In genomic region chr11:77371696-77372095, GRCm38 (mm10) we compare ENCODE assay signal across 11 mouse cellular contexts.
DNase-seq lines count a peak whose midpoint lies in the region; ATAC-seq and TF ChIP-seq lines count a peak whose summit lies in the region.
"Had no signal": no experiment of that assay in that cellular context is flagged by ENCODE, and none has a peak within 500 bp of the region (broad histone marks: within the 10 kb centered on the region; RNA-seq: fewer than 3 reads in every experiment).

No protein-coding gene starts in this region.

- H3K36me3 ChIP-seq in heart, embryonic 10.5 days, result no peaks in the 10 kb centered on the region
- no peaks in the 10 kb centered on the region for H3K36me3 ChIP-seq in lung, embryonic 16.5 days (ENCODE audit: control insufficient read depth, insufficient read depth, low read length)
- H3K36me3 ChIP-seq in embryonic facial prominence, embryonic 13.5 days, result no peaks in the 10 kb centered on the region
- no peaks in the 10 kb centered on the region for H3K36me3 ChIP-seq in liver, postnatal 0 days (replicated peaks; ENCODE audit: insufficient read depth, low read length)
- H3K36me3 ChIP-seq: hindbrain, embryonic 13.5 days; midbrain, embryonic 10.5 days had no signal

- H3K4me2 ChIP-seq in lung, embryonic 16.5 days (ENCODE audit: low read depth, low read length), result no peak overlapping the region
- no peak overlapping the region for H3K4me2 ChIP-seq in embryonic facial prominence, embryonic 13.5 days
- H3K4me2 ChIP-seq in liver, postnatal 0 days (ENCODE audit: low read depth, low read length), result no peak overlapping the region
- H3K4me2 ChIP-seq: hindbrain, embryonic 13.5 days had no signal

- DNase-seq in heart, embryonic 10.5 days (ENCODE audit: low spot score), result no peak
- no peak for DNase-seq in heart, postnatal 10 days
- DNase-seq in lung, postnatal 14 days, result no peak
- no peak for DNase-seq in liver, postnatal 0 days
- DNase-seq in kidney, adult 8-10 months, result no peak
- DNase-seq in frontal cortex, postnatal 14 days (ENCODE audit: low spot score in 2 of 2), result no peak
- DNase-seq: kidney, adult 18-20 months had no signal

- TF ChIP-seq CTCF in liver, postnatal 0 days (IDR thresholded peaks at IDR 0.05; ENCODE audit: low read depth), result no peak

- peaks cover 52% of the 10 kb centered on the region for H3K4me1 ChIP-seq in heart, embryonic 10.5 days
- H3K4me1 ChIP-seq in lung, embryonic 16.5 days (replicated peaks; ENCODE audit: control insufficient read depth, insufficient read depth, low read length), result peaks cover 26% of the 10 kb centered on the region
- peaks cover 17% of the 10 kb centered on the region for H3K4me1 ChIP-seq in embryonic facial prominence, embryonic 13.5 days
- H3K4me1 ChIP-seq in liver, postnatal 0 days (ENCODE audit: insufficient read depth), result peaks cover 4% of the 10 kb centered on the region
- H3K4me1 ChIP-seq: midbrain, embryonic 10.5 days had no signal

- peak overlapping the region; percentile 63; the same call in 1 of the 2 replicates for H3K27ac ChIP-seq in heart, embryonic 10.5 days
- peak overlapping the region; percentile 70 for H3K27ac ChIP-seq in lung, embryonic 16.5 days (ENCODE audit: low read length)
- H3K27ac ChIP-seq in embryonic facial prominence, embryonic 13.5 days, result peak overlapping the region; percentile 80
- peak overlapping the region; percentile 36 for H3K27ac ChIP-seq in liver, postnatal 0 days (ENCODE audit: low read depth)
- H3K27ac ChIP-seq: hindbrain, embryonic 13.5 days; midbrain, embryonic 10.5 days had no signal

- intact Hi-C loops in heart, postnatal 10 days (cut with DNase I), result no loop called here

- H3K27me3 ChIP-seq in heart, embryonic 10.5 days (ENCODE audit: insufficient read depth, poor library complexity, severe bottlenecking), result no peaks in the 10 kb centered on the region
- no peaks in the 10 kb centered on the region for H3K27me3 ChIP-seq in lung, embryonic 16.5 days (ENCODE audit: control insufficient read depth, insufficient read depth, low read depth, low read length)
- H3K27me3 ChIP-seq in embryonic facial prominence, embryonic 13.5 days, result no peaks in the 10 kb centered on the region
- H3K27me3 ChIP-seq in liver, postnatal 0 days (ENCODE audit: insufficient read depth, low read length), result no peaks in the 10 kb centered on the region
- H3K27me3 ChIP-seq: hindbrain, embryonic 13.5 days had no signal

- H3K9me3 ChIP-seq in heart, embryonic 10.5 days, result no peaks in the 10 kb centered on the region
- H3K9me3 ChIP-seq in lung, embryonic 16.5 days (ENCODE audit: control insufficient read depth, low read length), result no peaks in the 10 kb centered on the region
- H3K9me3 ChIP-seq in embryonic facial prominence, embryonic 13.5 days, result no peaks in the 10 kb centered on the region
- no peaks in the 10 kb centered on the region for H3K9me3 ChIP-seq in liver, postnatal 0 days (ENCODE audit: low read length)
- H3K9me3 ChIP-seq: hindbrain, embryonic 13.5 days; midbrain, embryonic 10.5 days had no signal

- no peak overlapping the region for H3K4me3 ChIP-seq in heart, embryonic 10.5 days
- no peak overlapping the region for H3K4me3 ChIP-seq in lung, embryonic 16.5 days (ENCODE audit: low read length)
- H3K4me3 ChIP-seq in embryonic facial prominence, embryonic 13.5 days, result no peak overlapping the region
- no peak overlapping the region for H3K4me3 ChIP-seq in liver, postnatal 0 days (ENCODE audit: low read depth, low read length)
- H3K4me3 ChIP-seq: hindbrain, embryonic 13.5 days; midbrain, embryonic 10.5 days had no signal

- H3K9ac ChIP-seq in lung, embryonic 16.5 days (ENCODE audit: low read length), result no peak overlapping the region
- H3K9ac ChIP-seq in embryonic facial prominence, embryonic 13.5 days, result no peak overlapping the region
- H3K9ac ChIP-seq in liver, postnatal 0 days (replicated peaks), result no peak overlapping the region
- H3K9ac ChIP-seq: hindbrain, embryonic 13.5 days had no signal

- no peak for ATAC-seq in lung, embryonic 16.5 days (ENCODE audit: low read depth)
- ATAC-seq in embryonic facial prominence, embryonic 13.5 days (ENCODE audit: insufficient number of reproducible peaks, insufficient read depth, low FRiP score, low TSS enrichment, low read depth), result no peak
- ATAC-seq in liver, postnatal 0 days, result no peak

- TF ChIP-seq EP300 in liver, postnatal 0 days (IDR thresholded peaks at IDR 0.05; ENCODE audit: low read depth), result no peak
